Mouse (Mus musculus): Measurements from ENCODE around the gene Twf2.
"Not testable (repeated sequence)": the region's sequence is repeated elsewhere in the genome, so short reads cannot be mapped to it uniquely, and the experiment has no call there.

Twf2 gene

GRCm38 (mm10) chr9:106202819-106203636, at the start of gene Twf2:
Twf2 (plus strand) TSS chr9:106203108.
- peak; percentile 90 for DNase-seq

GRCm38 (mm10) chr9:106154106-106154505, 48.8 kb upstream of the Twf2 start:
- DNase-seq, result no peak

- peak; percentile 61 for DNase-seq
Measured at GRCm38 (mm10) chr9:106156419-106156818, 46.5 kb upstream of the Twf2 start.

- DNase-seq, result no peak
Measured at GRCm38 (mm10) chr9:106156921-106157622, 45.8 kb upstream of the Twf2 start.

GRCm38 (mm10) chr9:106157623-106157925, 45.3 kb upstream of the Twf2 start:
- DNase-seq, result no peak

- peak; percentile 12 for DNase-seq
Measured at GRCm38 (mm10) chr9:106158037-106158491, 44.8 kb upstream of the Twf2 start, which contains the start of gene Glyctk. Glyctk (minus strand) TSS chr9:106158138.

GRCm38 (mm10) chr9:106159237-106159636, 43.7 kb upstream of the Twf2 start:
- no peak for DNase-seq

- peak; percentile 90 for DNase-seq
Measured at GRCm38 (mm10) chr9:106159784-106160301, 43.1 kb upstream of the Twf2 start.

- no peak for DNase-seq
Measured at GRCm38 (mm10) chr9:106160426-106160825, 42.5 kb upstream of the Twf2 start.

GRCm38 (mm10) chr9:106166709-106167108, 36.2 kb upstream of the Twf2 start:
- no peak for DNase-seq

GRCm38 (mm10) chr9:106167241-106167640, 35.7 kb upstream of the Twf2 start:
- no peak for DNase-seq

GRCm38 (mm10) chr9:106167703-106168102, 35.2 kb upstream of the Twf2 start:
- DNase-seq, result no peak

GRCm38 (mm10) chr9:106169006-106169405, 33.9 kb upstream of the Twf2 start:
- DNase-seq, result not testable (repeated sequence)

- no peak for DNase-seq
Measured at GRCm38 (mm10) chr9:106169917-106170316, 33.0 kb upstream of the Twf2 start.

GRCm38 (mm10) chr9:106170556-106171345, 32.2 kb upstream of the Twf2 start, which contains the start of gene Wdr82:
Wdr82 (plus strand) TSS chr9:106170928.
- DNase-seq, result peak; percentile 97

- peak; percentile 61 for DNase-seq
Measured at GRCm38 (mm10) chr9:106171346-106172158, 31.4 kb upstream of the Twf2 start.

GRCm38 (mm10) chr9:106172527-106172926, 30.4 kb upstream of the Twf2 start:
- no peak for DNase-seq

- DNase-seq, result no peak
Measured at GRCm38 (mm10) chr9:106173363-106173762, 29.5 kb upstream of the Twf2 start.

- DNase-seq, result no peak
Measured at GRCm38 (mm10) chr9:106175552-106176200, 27.2 kb upstream of the Twf2 start.

- DNase-seq, result no peak
Measured at GRCm38 (mm10) chr9:106176769-106177168, 26.1 kb upstream of the Twf2 start.

- DNase-seq, result no peak
Measured at GRCm38 (mm10) chr9:106177799-106178198, 25.1 kb upstream of the Twf2 start.
